Mouse (Mus musculus) urinary bladder, postnatal 0 days (tissue): ENCODE data around the gene Thap11. TPM values are rescaled to one million over a fixed set of nuclear protein-coding genes. Genes with fewer than 3 reads are reported as not detected.

Experiments used
- polyA plus RNA-seq: library from polyadenylated mRNA; unstranded; fragments of >200 nt; fragmentation: Nextera tagmentation; extraction: Ambion mirVana; gene quantifications from 2 replicates; pipeline ENCODE4 v1.2.1, GENCODE M21; 2015

The Thap11 gene
- polyA plus RNA-seq: 34.7 and 37.6 TPM in 2 replicates

DNA sequence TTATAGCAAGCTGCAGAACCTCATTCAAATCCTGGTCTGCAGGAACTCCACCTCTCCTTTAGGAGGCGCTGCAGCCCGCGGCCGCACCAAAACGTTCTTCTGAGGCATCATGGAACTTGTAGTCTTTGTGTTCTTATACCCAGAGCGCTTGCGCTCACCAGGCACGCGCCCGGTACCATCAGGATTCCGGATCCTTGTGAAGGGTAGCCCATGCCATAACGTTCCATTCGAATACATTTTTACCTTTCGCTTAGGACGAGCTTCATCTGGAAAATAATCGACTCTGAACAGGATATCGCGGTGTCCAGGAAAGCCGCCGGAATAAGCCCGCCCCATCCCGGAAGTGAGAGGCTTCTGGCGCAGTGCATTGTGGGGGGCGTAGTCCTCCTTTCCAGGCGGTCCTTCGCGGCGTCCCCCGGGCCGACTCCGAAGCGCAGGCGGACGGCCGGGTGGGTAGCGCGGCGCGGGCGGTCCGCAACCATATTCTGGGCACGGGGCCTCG lies at the start of gene Thap11:
Thap11 (plus strand) TSS at position 418 of the 502 bp plus-strand sequence.

DNA sequence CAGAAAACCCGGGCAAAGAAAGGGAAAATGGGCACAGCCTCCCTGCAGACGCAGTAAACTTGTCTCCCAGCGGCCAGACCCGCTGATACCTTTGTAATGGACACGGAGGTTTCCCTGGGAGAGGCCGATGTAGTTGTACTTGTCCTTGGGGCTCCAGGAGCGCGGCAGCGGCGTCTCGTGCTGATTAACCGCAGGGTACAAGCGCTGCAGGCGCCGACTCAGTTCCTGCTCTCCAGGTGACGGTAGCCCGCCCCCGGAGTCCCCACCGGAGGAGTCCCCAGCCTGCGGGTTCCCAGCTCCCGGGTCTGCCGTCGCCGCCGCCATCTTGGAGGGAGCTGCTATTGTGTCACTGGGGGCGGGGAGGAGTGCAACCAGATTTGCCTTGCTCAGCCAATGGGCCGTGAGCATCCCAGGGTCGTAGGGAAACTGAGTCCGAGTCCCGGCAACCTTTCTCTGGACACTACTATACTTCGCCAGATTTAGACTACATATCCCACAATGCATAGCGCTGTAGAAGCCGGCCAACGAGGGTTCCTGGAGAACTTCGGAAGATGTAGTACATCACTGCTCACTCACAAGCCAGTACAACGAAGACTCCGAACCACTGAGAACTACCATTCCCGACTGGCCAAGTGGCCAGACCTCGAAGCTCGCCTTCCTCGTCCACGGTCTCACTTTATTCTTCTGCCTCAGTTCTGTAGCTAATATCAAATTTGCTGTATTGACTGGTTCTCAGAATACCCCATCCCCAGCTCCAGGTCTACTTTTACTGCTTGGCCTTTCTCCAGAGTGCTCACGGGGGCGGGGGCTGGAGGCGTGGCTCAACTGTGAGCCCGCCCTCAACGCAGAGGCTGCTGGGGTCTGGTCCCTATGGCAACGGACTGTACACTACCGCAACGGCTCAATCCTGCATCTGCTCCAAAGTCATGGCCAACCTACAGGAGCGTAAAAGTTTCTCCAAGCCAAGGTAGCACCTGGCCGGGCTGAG lies 27.8 kb upstream of the Thap11 start, which contains the start of the genes Ranbp10 and Tsnaxip1:
Ranbp10 (minus strand) TSS at position 490 of the 988 bp plus-strand sequence.
Tsnaxip1 (plus strand) TSS at position 871 of the 988 bp plus-strand sequence.

GRCm38 (mm10) chr8:105853178-105853577 lies 1.8 kb upstream of the Thap11 start, which contains the start of gene Cenpt:
TSS of gene Cenpt (minus strand) at chr8:105853278.

DNA sequence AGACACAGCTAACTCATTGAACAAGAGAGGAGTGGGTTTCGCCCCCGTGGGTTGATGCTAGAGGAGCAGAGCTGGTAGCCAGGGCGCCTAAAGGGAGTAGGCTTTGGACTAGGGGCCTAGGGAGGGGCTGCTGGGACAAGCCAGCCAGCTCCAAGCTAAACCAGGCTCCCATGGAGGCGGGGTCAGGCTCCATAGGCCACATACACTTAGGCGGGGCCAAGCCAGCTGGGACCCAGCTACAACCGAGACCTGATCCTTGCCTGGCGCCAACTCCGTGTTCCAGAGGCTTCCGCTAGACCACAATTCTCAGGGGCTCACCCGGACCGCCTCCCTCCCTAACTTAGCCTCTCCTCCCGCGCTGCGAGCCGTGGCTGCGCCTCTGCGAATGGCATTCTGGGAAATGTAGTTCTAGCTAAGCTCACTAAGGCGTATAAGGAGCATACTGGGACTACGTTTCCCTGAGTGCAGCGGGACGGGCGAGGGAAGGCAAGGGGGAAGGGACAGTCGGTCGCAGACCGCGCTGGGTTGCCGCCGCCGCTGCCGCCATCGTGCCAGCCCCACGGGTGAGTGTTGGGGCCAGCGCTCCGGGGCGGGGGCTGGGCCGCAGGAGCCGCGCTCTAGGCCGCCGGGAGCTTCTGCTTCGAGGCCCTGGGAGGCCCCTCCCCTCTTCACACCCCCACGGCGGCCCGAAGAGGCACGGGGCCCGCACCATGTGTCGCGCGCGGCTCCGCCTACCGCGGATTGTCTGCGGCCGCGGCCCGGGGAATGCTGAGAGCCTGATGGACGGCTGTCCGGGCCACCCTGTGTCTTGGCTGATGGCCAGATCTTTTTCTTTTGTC lies 5.4 kb downstream of the Thap11 start, which contains the start of gene Nutf2:
Nutf2 (plus strand) TSS at position 438 of the 839 bp plus-strand sequence.

GRCm38 (mm10) chr8:105880754-105881520 lies 26.0 kb downstream of the Thap11 start, which contains the start of gene Edc4:
TSS of gene Edc4 (plus strand) at chr8:105880881.

GRCm38 (mm10) chr8:105893339-105893738 lies 38.4 kb downstream of the Thap11 start, which contains the start of gene Nrn1l:
TSS of gene Nrn1l (plus strand) at chr8:105893567.

GRCm38 (mm10) chr8:105900180-105900940 lies 45.4 kb downstream of the Thap11 start, which contains the start of gene Pskh1:
TSS of gene Pskh1 (plus strand) at chr8:105900441.

Other genes with a start within 250 kb of the Thap11 start
- gene Ripor1, start 249.9 kb upstream of the Thap11 start, polyA plus RNA-seq: 17.4 and 20.9 TPM in 2 replicates
- 40.8 and 44.2 TPM in 2 replicates for gene Ctcf, start 218.6 kb upstream of the Thap11 start, polyA plus RNA-seq
- 9.2 and 13.5 TPM in 2 replicates for gene Agrp, start 217.7 kb upstream of the Thap11 start, polyA plus RNA-seq
- gene Carmil2, start 168.9 kb upstream of the Thap11 start, polyA plus RNA-seq: 0.08 and 0.12 TPM in 2 replicates
- 28.8 and 29.9 TPM in 2 replicates for gene Acd, start 154.0 kb upstream of the Thap11 start, polyA plus RNA-seq
- gene Pard6a, start 154.0 kb upstream of the Thap11 start, polyA plus RNA-seq: 10.8 and 11.4 TPM in 2 replicates
- gene 4933405L10Rik, start 147.5 kb upstream of the Thap11 start, polyA plus RNA-seq: not detected in 2 replicates
- gene Enkd1, start 146.9 kb upstream of the Thap11 start, polyA plus RNA-seq: 6.3 and 6.6 TPM in 2 replicates
- 8.4 and 11.5 TPM in 2 replicates for gene Gfod2, start 96.5 kb upstream of the Thap11 start, polyA plus RNA-seq
- gene Ranbp10, start 27.8 kb upstream of the Thap11 start, polyA plus RNA-seq: 5.3 and 5.5 TPM in 2 replicates
- not detected in 2 replicates for gene Tsnaxip1, start 27.4 kb upstream of the Thap11 start, polyA plus RNA-seq
- gene Cenpt, start 1.9 kb upstream of the Thap11 start, polyA plus RNA-seq: 12.8 and 15.9 TPM in 2 replicates
- 135 and 151 TPM in 2 replicates for gene Nutf2, start 5.4 kb downstream of the Thap11 start, polyA plus RNA-seq
- 16.9 and 18.8 TPM in 2 replicates for gene Edc4, start 25.7 kb downstream of the Thap11 start, polyA plus RNA-seq
- 0.30 and 0.36 TPM in 2 replicates for gene Nrn1l, start 38.4 kb downstream of the Thap11 start, polyA plus RNA-seq
- gene Pskh1, start 45.3 kb downstream of the Thap11 start, polyA plus RNA-seq: 16.9 and 17.5 TPM in 2 replicates
- 0.40 and 0.55 TPM in 2 replicates for gene Ctrl, start 78.7 kb downstream of the Thap11 start, polyA plus RNA-seq
- 41.7 and 50.9 TPM in 2 replicates for gene Psmb10, start 83.3 kb downstream of the Thap11 start, polyA plus RNA-seq
- 0.81 and 0.85 TPM in 2 replicates for gene Lcat, start 88.2 kb downstream of the Thap11 start, polyA plus RNA-seq
- gene Slc12a4, start 111.0 kb downstream of the Thap11 start, polyA plus RNA-seq: 33.0 and 35.3 TPM in 2 replicates
- 0.18 TPM in 1 of 2 replicates, not detected in the other for gene Dpep3, start 124.3 kb downstream of the Thap11 start, polyA plus RNA-seq
- gene Dus2, start 136.2 kb downstream of the Thap11 start, polyA plus RNA-seq: 12.1 and 13.2 TPM in 2 replicates
- not detected in 2 replicates for gene Dpep2nb, start 150.8 kb downstream of the Thap11 start, polyA plus RNA-seq
- 10.4 and 11.0 TPM in 2 replicates for gene Ddx28, start 156.8 kb downstream of the Thap11 start, polyA plus RNA-seq
- gene Nfatc3, start 203.7 kb downstream of the Thap11 start, polyA plus RNA-seq: 2.9 and 3.2 TPM in 2 replicates